Mouse (Mus musculus) spleen, adult 2 months (tissue): ENCODE results near the gene Dnah2. TPM values are rescaled to one million over a fixed set of nuclear protein-coding genes. Genes with fewer than 3 reads are reported as not detected.
A peak's percentile ranks its signal among the peaks of the same experiment; 100 is the strongest.

ENCODE experiments used
- DNase-seq, 2 experiments: peaks; one replicate each; pipeline versions ENCODE4 v3.0.0 to v3.0.0-alpha.2; 2012 to 2021; ENCODE audit warnings: low spot score in 2 of 2, low read depth in 1 of 2
- H3K27ac ChIP-seq: fragments of 200-500 bp; 2 replicates; pipeline ENCODE4 v1.5.1; 2012; ENCODE audit warnings: low read length, inconsistent platforms; ENCODE audit not compliant: insufficient read depth
- H3K27me3 ChIP-seq: fragments of 200-500 bp; 2 replicates; pipeline ENCODE4 v1.6.1; 2012; ENCODE audit warnings: mild to moderate bottlenecking, moderate library complexity, low read length, inconsistent platforms; ENCODE audit not compliant: control insufficient read depth, insufficient read depth
- H3K36me3 ChIP-seq: fragments of 200-500 bp; 2 replicates; pipeline ENCODE4 v1.6.1; 2012; ENCODE audit warnings: mild to moderate bottlenecking, low read length, inconsistent platforms; ENCODE audit not compliant: control insufficient read depth, insufficient read depth
- H3K4me1 ChIP-seq: fragments of 200-500 bp; 2 replicates; pipeline ENCODE4 v1.6.1; 2011; ENCODE audit warnings: inconsistent platforms; ENCODE audit not compliant: control insufficient read depth, insufficient read depth, insufficient read length
- H3K4me3 ChIP-seq: fragments of 200-500 bp; 2 replicates; pipeline ENCODE4 v1.5.1; 2011; ENCODE audit warnings: mild to moderate bottlenecking, inconsistent platforms; ENCODE audit not compliant: insufficient read depth, insufficient read length; ENCODE audit errors: extremely low read depth
- CTCF ChIP-seq: fragments of 200-500 bp; IDR thresholded peaks from 2 replicates; pipeline ENCODE4 v1.5.1; 2011; ENCODE audit warnings: mild to moderate bottlenecking, inconsistent platforms; ENCODE audit not compliant: insufficient read depth, insufficient read length, insufficient replicate concordance; ENCODE audit errors: extremely low read depth
- POLR2A ChIP-seq: fragments of 200-500 bp; IDR thresholded peaks from 2 replicates; pipeline ENCODE4 v1.6.1; 2011; ENCODE audit warnings: low read depth, low read length, inconsistent platforms
- WGBS: fragments of 180-500 bp; shearing (Covaris S2); methylation state at CpG from one replicate; pipeline ENCODE4 v1.1.7; 2018; 5-methylcytosine and 5-hydroxymethylcytosine counted together
- polyA plus RNA-seq: library from polyadenylated mRNA; depleted of rRNA; stranded (reverse); fragments of >200 nt; gene quantifications from 2 replicates; pipeline ENCODE4 v1.2.3, GENCODE M21; 2012; rRNA removed

The Dnah2 gene
- polyA plus RNA-seq, 1 experiment: 0.29 TPM

DNA sequence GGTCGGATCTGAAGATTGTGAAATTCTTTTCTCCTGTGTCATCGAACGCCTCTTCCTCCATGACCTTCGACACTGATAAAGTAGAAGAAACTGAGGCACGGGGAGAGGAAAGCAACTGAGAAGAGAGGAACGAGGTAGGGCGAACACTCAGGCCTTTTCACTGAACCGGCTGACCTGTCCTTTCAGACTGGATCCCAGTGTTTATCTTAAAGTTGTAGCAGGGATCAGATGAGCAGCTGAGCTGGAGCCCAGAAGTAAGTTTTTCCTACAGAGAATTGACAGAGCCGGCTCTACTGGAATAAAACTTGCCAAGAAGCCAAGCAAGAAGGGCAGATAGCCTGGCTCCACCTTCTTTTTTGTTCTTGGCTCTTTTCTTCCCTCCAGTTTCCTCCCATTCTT, 178.1 kb downstream of the Dnah2 start:
- 80% methylated on average over 9 of the region's 9 CpGs for WGBS
- H3K4me1 ChIP-seq: peaks cover 4% of the 10 kb centered on the region; the same call in 1 of the 2 replicates
- H3K27me3 ChIP-seq: no peaks in the 10 kb centered on the region
- no peak for DNase-seq
- H3K4me3 ChIP-seq: no peak overlapping the region
- TF ChIP-seq CTCF: no peak
- no peak for TF ChIP-seq POLR2A
- no peaks in the 10 kb centered on the region for H3K36me3 ChIP-seq
- 0 out of 2 replicates have a peak overlapping the region, but pooled peaks have one; percentile 6 for H3K27ac ChIP-seq

Other genes starting within 250 kb of the Dnah2 start
- gene Cntrob, start 225.3 kb downstream of the Dnah2 start, polyA plus RNA-seq: 9.2 and 10.9 TPM in 2 replicates
- gene Trappc1, start 225.1 kb downstream of the Dnah2 start, polyA plus RNA-seq: 21.2 and 28.6 TPM in 2 replicates
- 0.92 and 1.2 TPM in 2 replicates for gene Kcnab3, start 222.9 kb downstream of the Dnah2 start, polyA plus RNA-seq
- gene Rnf227, start 208.6 kb downstream of the Dnah2 start, polyA plus RNA-seq: 0.47 and 0.86 TPM in 2 replicates
- 146 and 160 TPM in 2 replicates for gene Chd3, start 179.7 kb downstream of the Dnah2 start, polyA plus RNA-seq
- gene Naa38, start 153.6 kb downstream of the Dnah2 start, polyA plus RNA-seq: 82.3 and 105 TPM in 2 replicates
- gene Cyb5d1, start 153.5 kb downstream of the Dnah2 start, polyA plus RNA-seq: 9.5 and 11.1 TPM in 2 replicates
- gene Tmem88, start 150.9 kb downstream of the Dnah2 start, polyA plus RNA-seq: 14.3 and 20.5 TPM in 2 replicates
- 15.8 and 17.0 TPM in 2 replicates for gene Kdm6b, start 135.4 kb downstream of the Dnah2 start, polyA plus RNA-seq
- gene Efnb3, start 11.1 kb upstream of the Dnah2 start, polyA plus RNA-seq: 1.1 and 1.2 TPM in 2 replicates
- 15.6 and 21.3 TPM in 2 replicates for gene Wrap53, start 31.1 kb upstream of the Dnah2 start, polyA plus RNA-seq
- 105 and 144 TPM in 2 replicates for gene Trp53, start 31.2 kb upstream of the Dnah2 start, polyA plus RNA-seq
- gene Atp1b2, start 56.8 kb upstream of the Dnah2 start, polyA plus RNA-seq: 10.7 and 11.2 TPM in 2 replicates
- not detected in 2 replicates for gene Shbg, start 68.8 kb upstream of the Dnah2 start, polyA plus RNA-seq
- gene Sat2, start 72.9 kb upstream of the Dnah2 start, polyA plus RNA-seq: 1.1 and 1.4 TPM in 2 replicates
- gene Fxr2, start 83.9 kb upstream of the Dnah2 start, polyA plus RNA-seq: 40.9 and 41.6 TPM in 2 replicates
- 0.09 and 0.35 TPM in 2 replicates for gene Sox15, start 106.2 kb upstream of the Dnah2 start, polyA plus RNA-seq
- gene Mpdu1, start 113.5 kb upstream of the Dnah2 start, polyA plus RNA-seq: 63.6 and 74.2 TPM in 2 replicates
- 103 and 114 TPM in 2 replicates for gene Cd68, start 117.0 kb upstream of the Dnah2 start, polyA plus RNA-seq
- gene Eif4a1, start 123.3 kb upstream of the Dnah2 start, polyA plus RNA-seq: 172 and 196 TPM in 2 replicates
- gene Senp3, start 133.0 kb upstream of the Dnah2 start, polyA plus RNA-seq: 32.6 and 36.1 TPM in 2 replicates
- 4.6 and 4.9 TPM in 2 replicates for gene Tnfsf13, start 136.7 kb upstream of the Dnah2 start, polyA plus RNA-seq
- 23.9 and 26.6 TPM in 2 replicates for gene Tnfsf12, start 146.7 kb upstream of the Dnah2 start, polyA plus RNA-seq
- gene Tnfsfm13, start 147.0 kb upstream of the Dnah2 start, polyA plus RNA-seq: 4.8 and 5.0 TPM in 2 replicates
- gene Polr2a, start 209.5 kb upstream of the Dnah2 start, polyA plus RNA-seq: 43.8 and 45.4 TPM in 2 replicates
- gene Slc35g3, start 212.9 kb upstream of the Dnah2 start, polyA plus RNA-seq: not detected in 2 replicates
- 28.4 and 37.0 TPM in 2 replicates for gene Zbtb4, start 216.8 kb upstream of the Dnah2 start, polyA plus RNA-seq
- 7.1 and 8.4 TPM in 2 replicates for gene Chrnb1, start 246.8 kb upstream of the Dnah2 start, polyA plus RNA-seq